Mouse (Mus musculus) brown adipose tissue, adult 24 weeks (tissue): ENCODE measurements around the gene Pard3. TPM values are rescaled to one million over a fixed set of nuclear protein-coding genes. Genes with fewer than 3 reads are reported as not detected.

ENCODE experiments used
- H3K27ac ChIP-seq: fragments of 200-500 bp; replicated peaks from 2 replicates; pipeline ENCODE4 v1.5.1; 2012; ENCODE audit warnings: low read depth, mild to moderate bottlenecking, low read length
- H3K4me1 ChIP-seq: fragments of 200-500 bp; 2 replicates; pipeline ENCODE4 v1.6.1; 2012; ENCODE audit warnings: low read length, mixed read lengths; ENCODE audit not compliant: control insufficient read depth, insufficient read depth, insufficient read length
- H3K4me3 ChIP-seq: fragments of 200-500 bp; 2 replicates; pipeline ENCODE4 v1.5.1; 2012; ENCODE audit warnings: low read depth, mild to moderate bottlenecking, low read length, moderate library complexity; ENCODE audit not compliant: insufficient read depth
- polyA plus RNA-seq: library from polyadenylated mRNA; stranded (reverse); fragments of >200 nt; gene quantifications from 2 replicates; pipeline ENCODE4 v1.2.4, GENCODE M21; 2012; ENCODE audit not compliant: missing spikeins, insufficient read depth, insufficient read length

The Pard3 gene
- polyA plus RNA-seq, 1 experiment = 14.6 TPM

GRCm38 (mm10) chr8:127140945-127141344, 77.3 kb downstream of the Pard3 start:
- no peak overlapping the region for H3K4me3 ChIP-seq
- H3K4me1 ChIP-seq = no peaks in the 10 kb centered on the region
- no peak overlapping the region for H3K27ac ChIP-seq

GRCm38 (mm10) chr8:127143641-127144040, 79.9 kb downstream of the Pard3 start:
- H3K4me3 ChIP-seq = no peak overlapping the region
- H3K27ac ChIP-seq = no peak overlapping the region
- no peaks in the 10 kb centered on the region for H3K4me1 ChIP-seq

- H3K4me1 ChIP-seq = no peaks in the 10 kb centered on the region
- H3K27ac ChIP-seq = no peak overlapping the region
- no peak overlapping the region for H3K4me3 ChIP-seq
These were observed 80.9 kb downstream of the Pard3 start for GRCm38 (mm10) chr8:127144562-127144961.

- Histone ChIP-seq H3K4me1 (no peaks in the 10 kb centered on the region), H3K4me3 (no peak overlapping the region), H3K27ac (no peak overlapping the region)
These were observed 81.4 kb downstream of the Pard3 start for GRCm38 (mm10) chr8:127145135-127145534.

- no peak overlapping the region for H3K27ac ChIP-seq
- H3K4me1 ChIP-seq = no peaks in the 10 kb centered on the region
These were observed 82.4 kb downstream of the Pard3 start for GRCm38 (mm10) chr8:127146055-127146454.

GRCm38 (mm10) chr8:127148821-127149220, 85.1 kb downstream of the Pard3 start:
- no peak overlapping the region for H3K27ac ChIP-seq
- H3K4me3 ChIP-seq = no peak overlapping the region
- no peaks in the 10 kb centered on the region for H3K4me1 ChIP-seq

More at GRCm38 (mm10) chr8:127146055-127146454, 82.4 kb downstream of the Pard3 start:
- H3K4me3 ChIP-seq = no peak overlapping the region

GRCm38 (mm10) chr8:127150645-127151044, 87.0 kb downstream of the Pard3 start:
- Histone ChIP-seq H3K4me1 (no peaks in the 10 kb centered on the region), H3K27ac (no peak overlapping the region), H3K4me3 (no peak overlapping the region)

- no peaks in the 10 kb centered on the region for H3K4me1 ChIP-seq
- no peak overlapping the region for H3K4me3 ChIP-seq
- no peak overlapping the region for H3K27ac ChIP-seq
These were observed 88.0 kb downstream of the Pard3 start for GRCm38 (mm10) chr8:127151706-127152105.

- H3K4me1 ChIP-seq = peaks cover 2% of the 10 kb centered on the region; the same call in 1 of the 2 replicates
- no peak overlapping the region for H3K27ac ChIP-seq
These were observed 93.4 kb downstream of the Pard3 start for GRCm38 (mm10) chr8:127157087-127157486.

GRCm38 (mm10) chr8:127159421-127159966, 95.8 kb downstream of the Pard3 start:
- H3K4me1 ChIP-seq = peaks cover 2% of the 10 kb centered on the region; the same call in 1 of the 2 replicates
- H3K27ac ChIP-seq = no peak overlapping the region
- no peak overlapping the region for H3K4me3 ChIP-seq

More at GRCm38 (mm10) chr8:127157087-127157486, 93.4 kb downstream of the Pard3 start:
- H3K4me3 ChIP-seq = no peak overlapping the region

- Histone ChIP-seq H3K4me3 (no peak overlapping the region), H3K4me1 (peaks cover 2% of the 10 kb centered on the region; the same call in 1 of the 2 replicates), H3K27ac (no peak overlapping the region)
These were observed 98.2 kb downstream of the Pard3 start for GRCm38 (mm10) chr8:127161854-127162253.

GRCm38 (mm10) chr8:127162821-127163220, 99.1 kb downstream of the Pard3 start:
- Histone ChIP-seq H3K4me3 (no peak overlapping the region), H3K27ac (no peak overlapping the region), H3K4me1 (peaks cover 2% of the 10 kb centered on the region; the same call in 1 of the 2 replicates)

- Histone ChIP-seq H3K4me1 (no peaks in the 10 kb centered on the region), H3K27ac (no peak overlapping the region), H3K4me3 (no peak overlapping the region)
These were observed 100.9 kb downstream of the Pard3 start for GRCm38 (mm10) chr8:127164326-127165280.

GRCm38 (mm10) chr8:127168496-127168895, 104.8 kb downstream of the Pard3 start:
- H3K27ac ChIP-seq = no peak overlapping the region
- H3K4me1 ChIP-seq = no peaks in the 10 kb centered on the region
- H3K4me3 ChIP-seq = no peak overlapping the region

GRCm38 (mm10) chr8:127169361-127169760, 105.7 kb downstream of the Pard3 start:
- no peaks in the 10 kb centered on the region for H3K4me1 ChIP-seq
- no peak overlapping the region for H3K4me3 ChIP-seq
- H3K27ac ChIP-seq = no peak overlapping the region
